ENCODE assay signal across 14 mouse cellular contexts in genomic region chr4:140159617-140160016, GRCm38 (mm10).
DNase-seq lines count a peak whose midpoint lies in the region; ATAC-seq and TF ChIP-seq lines count a peak whose summit lies in the region.
"Had no signal": no experiment of that assay in that cellular context is flagged by ENCODE, and none has a peak within 500 bp of the region (broad histone marks: within the 10 kb centered on the region; RNA-seq: fewer than 3 reads in every experiment).

No protein-coding gene starts in this region.

- H3K9me3 ChIP-seq in hindbrain, embryonic 10.5 days = peaks cover 3% of the 10 kb centered on the region; the same call in 1 of the 2 replicates
- no peaks in the 10 kb centered on the region for H3K9me3 ChIP-seq in hindbrain, embryonic 16.5 days (ENCODE audit: control insufficient read depth, low read length)
- no peaks in the 10 kb centered on the region for H3K9me3 ChIP-seq in lung, embryonic 14.5 days (ENCODE audit: low read depth, low read length)
- H3K9me3 ChIP-seq in embryonic facial prominence, embryonic 10.5 days = no peaks in the 10 kb centered on the region

- H3K4me3 ChIP-seq in hindbrain, embryonic 10.5 days = no peak overlapping the region
- H3K4me3 ChIP-seq in hindbrain, embryonic 16.5 days (ENCODE audit: low read length) = no peak overlapping the region
- no peak overlapping the region for H3K4me3 ChIP-seq in lung, embryonic 14.5 days (ENCODE audit: low read depth, low read length)
- H3K4me3 ChIP-seq in embryonic facial prominence, embryonic 10.5 days = no peak overlapping the region
- H3K4me3 ChIP-seq: limb, embryonic 13.5 days had no signal

- H3K4me2 ChIP-seq in hindbrain, embryonic 16.5 days (ENCODE audit: low read length) = no peak overlapping the region
- no peak overlapping the region for H3K4me2 ChIP-seq in lung, embryonic 14.5 days
- H3K4me2 ChIP-seq: limb, embryonic 13.5 days had no signal

- WGBS in hindbrain, embryonic 10.5 days = 43% methylated on average over 3 of the region's 3 CpGs
- WGBS in hindbrain, embryonic 16.5 days = 28% methylated on average over 3 of the region's 3 CpGs
- WGBS in lung, embryonic 14.5 days = 34% methylated on average over 3 of the region's 3 CpGs
- 32% methylated on average over 3 of the region's 3 CpGs for WGBS in embryonic facial prominence, embryonic 10.5 days

- peak; percentile 25 for DNase-seq in hindbrain, embryonic 10.5 days (ENCODE audit: low spot score)
- DNase-seq in lung, embryonic 14.5 days = no peak
- DNase-seq in lung, adult 18-20 months = no peak
- peak; percentile 74 for DNase-seq in ES-CJ7 (ENCODE audit: low read depth, low spot score)
- DNase-seq in embryonic facial prominence, embryonic 10.5 days (ENCODE audit: low spot score) = peak; percentile 23
- no peak for DNase-seq in embryo, embryonic 10 days (ENCODE audit: low spot score)
- no peak for DNase-seq in urinary bladder, postnatal 14 days (ENCODE audit: low spot score)
- DNase-seq: cerebellum, adult 9-10 months; lung, postnatal 36 days had no signal

- peaks cover 19% of the 10 kb centered on the region for H3K4me1 ChIP-seq in hindbrain, embryonic 10.5 days (replicated peaks)
- peaks cover 5% of the 10 kb centered on the region for H3K4me1 ChIP-seq in hindbrain, embryonic 16.5 days (ENCODE audit: control insufficient read depth, insufficient read depth, low read depth, low read length)
- H3K4me1 ChIP-seq in lung, embryonic 14.5 days (ENCODE audit: insufficient read depth) = no peaks in the 10 kb centered on the region
- peaks cover 8% of the 10 kb centered on the region for H3K4me1 ChIP-seq in embryonic facial prominence, embryonic 10.5 days
- H3K4me1 ChIP-seq: limb, embryonic 13.5 days had no signal

- no peaks in the 10 kb centered on the region for H3K27me3 ChIP-seq in hindbrain, embryonic 10.5 days (ENCODE audit: insufficient read depth, poor library complexity, severe bottlenecking)
- H3K27me3 ChIP-seq in hindbrain, embryonic 16.5 days (replicated peaks; ENCODE audit: control insufficient read depth, insufficient read depth, low read length) = no peaks in the 10 kb centered on the region
- no peaks in the 10 kb centered on the region for H3K27me3 ChIP-seq in lung, embryonic 14.5 days (ENCODE audit: insufficient read depth, low read length)
- H3K27me3 ChIP-seq in embryonic facial prominence, embryonic 10.5 days (replicated peaks; ENCODE audit: low read depth, poor library complexity, severe bottlenecking) = no peaks in the 10 kb centered on the region
- H3K27me3 ChIP-seq: CH12.LX; limb, embryonic 13.5 days had no signal

- H3K36me3 ChIP-seq in hindbrain, embryonic 10.5 days = no peaks in the 10 kb centered on the region
- H3K36me3 ChIP-seq in hindbrain, embryonic 16.5 days (ENCODE audit: control insufficient read depth, insufficient read depth, low read length) = 0 out of 2 replicates have a peak, but pooled peaks cover 2% of the 10 kb centered on the region
- no peaks in the 10 kb centered on the region for H3K36me3 ChIP-seq in lung, embryonic 14.5 days (ENCODE audit: insufficient read depth)
- no peaks in the 10 kb centered on the region for H3K36me3 ChIP-seq in embryonic facial prominence, embryonic 10.5 days (replicated peaks)
- H3K36me3 ChIP-seq: limb, embryonic 13.5 days had no signal

- H3K27ac ChIP-seq in hindbrain, embryonic 10.5 days = no peak overlapping the region
- H3K27ac ChIP-seq in hindbrain, embryonic 16.5 days (ENCODE audit: low read depth, low read length) = no peak overlapping the region
- H3K27ac ChIP-seq in lung, embryonic 14.5 days (ENCODE audit: low read depth) = no peak overlapping the region
- H3K27ac ChIP-seq in embryonic facial prominence, embryonic 10.5 days (replicated peaks) = no peak overlapping the region
- H3K27ac ChIP-seq: limb, embryonic 13.5 days had no signal

- ATAC-seq in hindbrain, embryonic 16.5 days = no peak
- ATAC-seq in lung, embryonic 14.5 days (ENCODE audit: insufficient read depth) = no peak
- ATAC-seq: forebrain, embryonic 14.5 days; intestine, embryonic 16.5 days had no signal

- TF ChIP-seq CTCF in lung, embryonic 14.5 days (IDR thresholded peaks at IDR 0.05; ENCODE audit: low read depth) = peak; percentile 41

- no peak overlapping the region for H3K9ac ChIP-seq in hindbrain, embryonic 16.5 days (ENCODE audit: low read depth, low read length)
- no peak overlapping the region for H3K9ac ChIP-seq in lung, embryonic 14.5 days
- H3K9ac ChIP-seq: limb, embryonic 13.5 days had no signal

Comparison
In these comparisons a context has a peak if more than half of its experiments do, and no peak if none do; other contexts are left out.
1. DNase-seq: peak in hindbrain, embryonic 10.5 days (single experiment), ES-CJ7 (single experiment) and embryonic facial prominence, embryonic 10.5 days (single experiment); none in lung, embryonic 14.5 days (single experiment), lung, adult 18-20 months (0 of 2), embryo, embryonic 10 days (single experiment) and urinary bladder, postnatal 14 days (single experiment).